Mouse (Mus musculus) layer of hippocampus, adult 11-12 months (tissue): ENCODE measurements around the gene Atp6v1b1.
"Not testable (repeated sequence)": the region's sequence is repeated elsewhere in the genome, so short reads cannot be mapped to it uniquely, and the experiment has no call there.

Experiments
- DNase-seq: peaks from one replicate; pipeline ENCODE4 v3.0.0; 2022; ENCODE audit warnings: low spot score

Atp6v1b1 gene

DNA sequence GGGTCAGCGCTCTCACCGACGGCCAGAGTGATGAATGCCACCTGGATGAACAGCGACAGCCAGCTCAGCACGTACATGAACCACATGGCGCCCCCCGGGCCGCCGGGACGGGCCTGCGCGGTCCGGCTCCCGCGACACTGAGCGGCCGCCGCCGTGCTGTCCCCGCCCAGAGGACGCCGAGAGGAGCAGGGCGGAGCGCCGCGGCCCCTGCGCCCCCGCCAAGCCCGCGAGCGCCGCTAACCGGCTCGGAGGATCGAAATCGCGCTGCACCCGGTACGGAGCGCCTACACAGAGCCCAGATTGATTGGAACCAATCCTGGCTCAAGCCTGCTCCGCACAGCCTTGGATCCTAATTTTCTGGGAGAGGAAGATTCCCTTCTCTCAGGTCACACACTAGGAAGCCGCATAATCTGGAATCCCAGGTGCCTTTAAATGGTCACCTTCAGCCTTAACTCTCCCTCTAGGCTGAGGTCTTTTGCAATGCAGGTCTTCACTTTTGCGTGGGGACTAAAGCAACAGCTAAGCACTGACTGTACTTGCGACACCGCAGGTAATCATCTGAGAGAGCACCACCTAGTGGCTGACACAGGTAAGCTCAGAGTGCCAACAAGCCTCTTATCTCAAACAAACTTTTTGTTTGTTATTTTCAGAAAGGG is 33.0 kb downstream of the Atp6v1b1 start, which contains the start of gene Tex261:
Gene Tex261 (minus strand): TSS at position 176 of the 656 bp plus-strand sequence.
- DNase-seq, result peak; percentile 89

- no peak for DNase-seq
Observed at GRCm38 (mm10) chr6:83778306-83778705, 35.5 kb downstream of the Atp6v1b1 start.

- no peak for DNase-seq
Observed at GRCm38 (mm10) chr6:83779026-83779425, 36.2 kb downstream of the Atp6v1b1 start.

DNA sequence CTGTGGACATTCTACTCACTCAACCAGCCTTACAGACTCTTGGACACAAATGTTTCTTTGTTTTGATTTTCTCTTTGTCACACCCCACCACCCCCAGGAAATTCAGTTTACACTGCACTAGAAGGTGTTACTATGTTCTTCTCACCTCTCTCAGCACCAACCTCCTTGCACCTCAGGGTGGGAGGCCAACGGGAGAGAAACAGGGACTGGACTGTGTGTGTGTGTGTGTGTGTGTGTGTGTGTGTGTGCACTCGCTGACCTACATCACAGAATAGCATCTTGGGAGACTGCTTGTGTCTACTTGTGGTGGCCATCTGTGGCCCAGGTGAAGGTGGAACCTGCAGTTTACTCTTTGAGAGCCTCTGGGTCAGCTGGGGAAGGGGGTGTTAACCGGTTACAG is 43.6 kb downstream of the Atp6v1b1 start:
- DNase-seq, result no peak

- no peak for DNase-seq
Observed at GRCm38 (mm10) chr6:83788554-83788953, 45.8 kb downstream of the Atp6v1b1 start.

- not testable (repeated sequence) for DNase-seq
Observed at GRCm38 (mm10) chr6:83790533-83790932, 47.7 kb downstream of the Atp6v1b1 start.

- no peak for DNase-seq
Observed at GRCm38 (mm10) chr6:83791251-83791890, 48.6 kb downstream of the Atp6v1b1 start.

DNA sequence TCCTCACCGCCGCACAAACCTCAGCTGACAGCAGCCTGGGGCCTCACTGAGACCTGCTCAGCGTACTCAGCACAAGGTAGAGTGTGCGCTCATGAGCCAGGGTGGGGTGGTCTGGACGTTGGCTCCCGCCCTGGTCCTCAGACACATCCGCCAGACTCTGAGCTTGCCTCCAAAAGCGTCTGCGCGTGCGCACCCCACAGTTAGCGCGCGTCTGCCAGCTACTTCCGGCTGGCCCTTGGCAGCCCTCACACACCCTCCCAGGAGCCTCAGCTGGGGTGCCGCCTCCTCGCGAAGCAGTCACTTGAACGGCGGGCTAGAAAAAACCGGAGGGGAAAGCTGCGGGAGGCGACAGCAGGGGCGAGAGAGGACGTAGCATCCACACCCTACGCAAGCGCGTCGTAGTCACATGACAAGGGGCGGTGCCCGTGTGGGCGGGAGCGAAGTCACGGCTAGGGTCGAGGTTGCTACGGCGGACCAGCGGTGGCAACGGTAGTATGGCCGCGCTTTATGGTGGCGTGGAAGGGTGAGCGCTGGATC is 52.0 kb downstream of the Atp6v1b1 start, which contains the start of gene Nagk:
Gene Nagk (plus strand): TSS at position 223 of the 537 bp plus-strand sequence.
- peak; percentile 93 for DNase-seq

- DNase-seq, result peak; percentile 53
Observed at GRCm38 (mm10) chr6:83795492-83795900, 52.7 kb downstream of the Atp6v1b1 start.

DNA sequence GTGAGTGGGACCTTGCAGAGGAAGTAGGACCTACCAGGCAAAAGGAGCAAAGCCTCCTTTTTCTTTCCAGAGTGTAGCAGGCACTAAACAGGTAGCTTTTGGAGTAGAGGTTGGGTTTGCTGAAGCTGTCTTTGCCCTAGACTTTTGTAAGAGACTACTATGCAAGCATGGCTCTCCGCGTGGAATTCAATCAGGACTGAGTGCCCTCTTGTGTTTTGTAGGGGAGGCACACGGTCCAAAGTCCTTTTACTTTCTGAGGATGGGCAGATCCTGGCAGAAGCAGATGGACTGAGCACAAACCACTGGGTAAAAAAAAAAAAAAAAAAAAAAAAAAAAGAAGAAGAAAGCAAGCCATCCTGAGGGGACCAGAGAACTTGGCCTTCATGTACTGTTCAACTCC is 53.9 kb downstream of the Atp6v1b1 start:
- no peak for DNase-seq

DNA sequence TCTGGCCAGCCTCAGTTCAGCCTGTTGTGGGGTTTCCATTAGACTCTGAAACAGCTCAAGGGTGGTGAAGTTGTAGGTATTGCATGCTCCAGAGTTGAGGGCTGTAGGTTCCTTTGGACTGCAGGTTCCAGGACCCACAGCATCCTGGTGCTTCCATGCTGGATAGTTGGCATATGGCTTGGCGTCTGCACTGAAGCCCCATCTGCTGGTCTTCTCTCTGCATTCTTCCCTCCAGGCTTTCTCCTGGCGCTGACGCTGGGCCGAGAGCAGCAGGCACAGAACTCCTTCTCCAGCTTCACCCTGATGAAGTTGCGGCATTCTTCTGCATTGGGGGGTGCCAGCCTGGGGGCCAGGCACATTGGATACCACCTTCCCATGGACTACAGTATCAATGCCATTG is 59.2 kb downstream of the Atp6v1b1 start:
- DNase-seq, result peak; percentile 36

DNA sequence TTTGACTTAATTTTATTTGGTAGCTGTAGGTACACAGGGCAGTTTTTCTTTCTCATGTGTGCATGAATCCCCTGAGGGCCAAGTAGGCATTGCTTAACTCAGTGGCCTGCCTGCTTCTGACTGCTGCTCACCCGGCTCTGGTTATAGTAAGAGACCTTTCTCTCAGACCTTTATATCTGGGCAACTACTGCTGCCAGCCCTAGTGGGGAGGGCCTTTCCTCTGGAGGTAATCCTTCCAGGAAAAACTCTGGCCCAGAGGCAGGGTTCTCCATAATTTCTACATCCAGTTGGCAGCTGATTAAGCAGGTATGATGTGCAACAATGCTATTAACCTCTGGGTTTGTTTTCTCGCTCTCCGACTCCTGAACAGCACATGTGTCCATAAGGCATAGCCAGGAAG is 60.1 kb downstream of the Atp6v1b1 start:
- no peak for DNase-seq
